Mouse (Mus musculus): ENCODE measurements around the gene Tinf2.

The Tinf2 gene

GRCm38 (mm10) chr14:55629312-55629711 lies 52.3 kb downstream of the Tinf2 start:
- DNase-seq: peak; percentile 67

DNA sequence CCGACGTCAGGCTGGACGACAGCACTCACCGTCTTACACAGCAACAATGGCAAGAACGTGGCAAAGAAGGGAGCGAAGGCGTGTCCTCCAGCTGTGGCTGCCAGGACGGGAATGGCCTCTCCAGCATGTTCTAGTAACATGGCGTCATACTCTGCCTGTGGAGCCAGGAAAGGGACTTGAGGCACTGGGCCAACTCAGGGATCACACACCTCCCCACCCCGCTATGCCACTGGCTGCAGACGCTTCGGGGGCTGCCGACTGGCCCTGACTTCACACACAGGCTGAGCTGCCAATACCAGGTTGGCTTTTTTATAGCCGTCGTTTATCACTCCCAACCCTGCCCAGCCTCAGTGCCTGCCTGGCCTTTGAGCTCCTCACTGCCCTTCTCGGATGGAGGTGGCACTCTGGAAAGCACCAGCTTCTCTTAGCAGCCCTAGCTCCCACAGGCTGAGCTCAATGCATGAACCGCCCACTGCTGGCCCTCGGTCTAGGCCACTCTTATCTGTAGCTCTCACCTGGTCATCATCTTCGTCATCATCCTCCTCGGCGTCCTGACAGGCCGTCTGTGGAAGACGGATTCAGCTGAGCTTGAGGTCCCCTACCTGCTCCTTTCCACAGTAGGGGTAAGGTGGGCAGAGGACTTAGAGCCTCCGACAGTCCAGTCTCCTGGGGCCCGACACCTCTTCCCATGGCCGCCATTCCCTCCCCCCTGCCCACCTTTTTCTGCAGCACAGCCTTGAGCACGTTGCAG lies 53.4 kb downstream of the Tinf2 start:
- DNase-seq: no peak

Data from lung, postnatal 10 days (tissue).